Mouse (Mus musculus) ES-CJ7 (cell line): ENCODE measurements at regions not wholly inside any gene's neighbourhood (a gene's known extent, or its start where the extent isn't known, plus 50 kb on each side); places are given as distances from the start of the nearest gene placed in this dataset.
A peak's percentile ranks its signal among the peaks of the same experiment; 100 is the strongest.
"Not testable (repeated sequence)": the region's sequence is repeated elsewhere in the genome, so short reads cannot be mapped to it uniquely, and the experiment has no call there.

ENCODE experiments used
- DNase-seq: peaks from one replicate; pipeline ENCODE4 v3.0.0; 2011; ENCODE audit warnings: low read depth, low spot score

- DNase-seq, result no peak
Measured at GRCm38 (mm10) chr8:37048912-37049692, 55.7 kb downstream of the AI429214 start.

- DNase-seq, result no peak
Measured at GRCm38 (mm10) chr8:37049969-37050683, 56.7 kb downstream of the AI429214 start.

- no peak for DNase-seq
Measured at GRCm38 (mm10) chr8:37050684-37051028, 57.3 kb downstream of the AI429214 start.

GRCm38 (mm10) chr8:37056376-37056775 lies 63.0 kb downstream of the AI429214 start:
- no peak for DNase-seq

- DNase-seq, result no peak
Measured at GRCm38 (mm10) chr8:37058390-37058789, 65.0 kb downstream of the AI429214 start.

GRCm38 (mm10) chr8:37062012-37062944 lies 68.9 kb downstream of the AI429214 start:
- peak; percentile 88 for DNase-seq

GRCm38 (mm10) chr8:37063764-37064331 lies 70.4 kb downstream of the AI429214 start:
- DNase-seq, result peak; percentile 55

- DNase-seq, result peak; percentile 58
Measured at GRCm38 (mm10) chr8:37072905-37073304, 79.5 kb downstream of the AI429214 start.

- DNase-seq, result peak; percentile 18
Measured at GRCm38 (mm10) chr8:37099727-37100126, 106.3 kb downstream of the AI429214 start.

GRCm38 (mm10) chr8:37112386-37112785 lies 119.0 kb downstream of the AI429214 start:
- not testable (repeated sequence) for DNase-seq

- DNase-seq, result no peak
Measured at GRCm38 (mm10) chr8:37125834-37126233, 132.4 kb downstream of the AI429214 start.

- DNase-seq, result no peak
Measured at GRCm38 (mm10) chr8:37129670-37130069, 136.3 kb downstream of the AI429214 start.

- DNase-seq, result peak; percentile 38
Measured at GRCm38 (mm10) chr8:37131988-37132387, 138.6 kb downstream of the AI429214 start.

GRCm38 (mm10) chr8:37134192-37134964 lies 141.0 kb downstream of the AI429214 start:
- no peak for DNase-seq

- DNase-seq, result no peak
Measured at GRCm38 (mm10) chr8:37150286-37150685, 156.9 kb downstream of the AI429214 start.

GRCm38 (mm10) chr8:37154361-37154760 lies 161.0 kb downstream of the AI429214 start:
- no peak for DNase-seq

GRCm38 (mm10) chr8:37154946-37155345 lies 161.5 kb downstream of the AI429214 start:
- DNase-seq, result no peak

GRCm38 (mm10) chr8:37159481-37159880 lies 166.1 kb downstream of the AI429214 start:
- peak; percentile 61 for DNase-seq

GRCm38 (mm10) chr8:37196859-37197258 lies 203.5 kb downstream of the AI429214 start:
- DNase-seq, result no peak

GRCm38 (mm10) chr8:37215894-37216293 lies 222.5 kb downstream of the AI429214 start:
- no peak for DNase-seq

- DNase-seq, result no peak
Measured at GRCm38 (mm10) chr8:37227091-37227490, 233.7 kb downstream of the AI429214 start.
